Mouse (Mus musculus): ENCODE results near the gene Map3k6.

Map3k6 gene

GRCm38 (mm10) chr4:133240490-133240921 lies at the start of gene Map3k6:
Gene Map3k6, plus strand, starts transcription at chr4:133240818.
- DNase-seq (ENCODE audit: low read depth, low spot score) = no peak
- H3K36me3 ChIP-seq (ENCODE audit: control insufficient read depth, insufficient read depth, low read length, poor library complexity, severe bottlenecking) = no peaks in the 10 kb centered on the region
- H3K27me3 ChIP-seq (ENCODE audit: control insufficient read depth, insufficient read depth, low read length, poor library complexity, severe bottlenecking) = no peaks in the 10 kb centered on the region; the same call in 1 of the 2 replicates

DNA sequence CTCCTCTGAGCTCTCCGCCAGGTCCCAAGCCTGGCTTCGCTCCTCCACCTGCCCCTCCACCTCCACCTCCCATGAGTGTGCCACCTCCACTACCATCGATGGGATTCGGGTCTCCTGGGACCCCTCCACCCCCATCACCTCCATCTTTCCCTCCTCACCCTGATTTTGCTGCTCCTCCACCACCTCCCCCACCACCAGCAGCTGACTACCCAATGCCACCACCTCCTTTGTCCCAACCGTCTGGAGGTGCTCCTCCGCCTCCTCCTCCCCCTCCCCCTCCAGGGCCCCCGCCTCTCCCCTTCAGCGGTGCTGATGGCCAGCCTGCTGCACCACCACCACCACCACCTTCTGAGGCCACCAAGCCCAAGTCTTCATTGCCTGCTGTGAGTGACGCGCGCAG lies 46.1 kb upstream of the Map3k6 start:
- no peak for DNase-seq (ENCODE audit: low read depth, low spot score)
- peaks cover 35% of the 10 kb centered on the region for H3K36me3 ChIP-seq (ENCODE audit: control insufficient read depth, insufficient read depth, low read length, poor library complexity, severe bottlenecking)
- H3K27me3 ChIP-seq (ENCODE audit: control insufficient read depth, insufficient read depth, low read length, poor library complexity, severe bottlenecking) = no peaks in the 10 kb centered on the region

DNA sequence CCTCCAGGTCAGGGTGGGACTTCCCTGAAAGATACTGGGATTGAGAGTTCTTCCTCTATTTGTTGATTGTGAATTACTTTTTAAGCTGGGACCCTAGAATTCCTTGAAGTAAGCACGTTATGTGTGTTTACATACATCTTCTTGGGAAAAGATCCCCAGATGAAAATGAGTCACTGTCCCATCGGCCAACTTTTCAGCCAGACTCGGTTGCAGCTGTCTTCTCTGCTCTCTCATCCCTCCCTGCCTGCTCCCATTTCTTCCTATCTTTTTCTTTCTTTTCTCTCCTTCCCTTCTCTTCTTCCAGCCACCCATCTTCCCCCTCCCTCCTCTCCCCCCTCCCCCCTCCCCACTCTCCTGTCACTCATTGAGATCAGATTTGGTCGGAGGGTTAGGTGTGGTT lies 45.6 kb upstream of the Map3k6 start:
- Histone ChIP-seq H3K27me3 (ENCODE audit: control insufficient read depth, insufficient read depth, low read length, poor library complexity, severe bottlenecking) (no peaks in the 10 kb centered on the region), H3K36me3 (ENCODE audit: control insufficient read depth, insufficient read depth, low read length, poor library complexity, severe bottlenecking) (peaks cover 29% of the 10 kb centered on the region)
- no peak for DNase-seq (ENCODE audit: low read depth, low spot score)

- H3K27me3 ChIP-seq (ENCODE audit: control insufficient read depth, insufficient read depth, low read length, poor library complexity, severe bottlenecking) = no peaks in the 10 kb centered on the region
- no peak for DNase-seq (ENCODE audit: low read depth, low spot score)
- H3K36me3 ChIP-seq (ENCODE audit: control insufficient read depth, insufficient read depth, low read length, poor library complexity, severe bottlenecking) = peaks cover 22% of the 10 kb centered on the region
Observed at GRCm38 (mm10) chr4:133196136-133196535, 44.5 kb upstream of the Map3k6 start.

- H3K36me3 ChIP-seq (ENCODE audit: control insufficient read depth, insufficient read depth, low read length, poor library complexity, severe bottlenecking) = peaks cover 20% of the 10 kb centered on the region
- no peaks in the 10 kb centered on the region for H3K27me3 ChIP-seq (ENCODE audit: control insufficient read depth, insufficient read depth, low read length, poor library complexity, severe bottlenecking)
- peak; percentile 87 for DNase-seq (ENCODE audit: low read depth, low spot score)
Observed at GRCm38 (mm10) chr4:133196852-133197251, 43.8 kb upstream of the Map3k6 start.

GRCm38 (mm10) chr4:133197355-133197754 lies 43.3 kb upstream of the Map3k6 start:
- Histone ChIP-seq H3K27me3 (ENCODE audit: control insufficient read depth, insufficient read depth, low read length, poor library complexity, severe bottlenecking) (no peaks in the 10 kb centered on the region), H3K36me3 (ENCODE audit: control insufficient read depth, insufficient read depth, low read length, poor library complexity, severe bottlenecking) (peaks cover 17% of the 10 kb centered on the region)
- no peak for DNase-seq (ENCODE audit: low read depth, low spot score)

- H3K27me3 ChIP-seq (ENCODE audit: control insufficient read depth, insufficient read depth, low read length, poor library complexity, severe bottlenecking) = no peaks in the 10 kb centered on the region
- DNase-seq (ENCODE audit: low read depth, low spot score) = no peak
- H3K36me3 ChIP-seq (ENCODE audit: control insufficient read depth, insufficient read depth, low read length, poor library complexity, severe bottlenecking) = peaks cover 17% of the 10 kb centered on the region
Observed at GRCm38 (mm10) chr4:133197801-133198286, 42.8 kb upstream of the Map3k6 start.

DNA sequence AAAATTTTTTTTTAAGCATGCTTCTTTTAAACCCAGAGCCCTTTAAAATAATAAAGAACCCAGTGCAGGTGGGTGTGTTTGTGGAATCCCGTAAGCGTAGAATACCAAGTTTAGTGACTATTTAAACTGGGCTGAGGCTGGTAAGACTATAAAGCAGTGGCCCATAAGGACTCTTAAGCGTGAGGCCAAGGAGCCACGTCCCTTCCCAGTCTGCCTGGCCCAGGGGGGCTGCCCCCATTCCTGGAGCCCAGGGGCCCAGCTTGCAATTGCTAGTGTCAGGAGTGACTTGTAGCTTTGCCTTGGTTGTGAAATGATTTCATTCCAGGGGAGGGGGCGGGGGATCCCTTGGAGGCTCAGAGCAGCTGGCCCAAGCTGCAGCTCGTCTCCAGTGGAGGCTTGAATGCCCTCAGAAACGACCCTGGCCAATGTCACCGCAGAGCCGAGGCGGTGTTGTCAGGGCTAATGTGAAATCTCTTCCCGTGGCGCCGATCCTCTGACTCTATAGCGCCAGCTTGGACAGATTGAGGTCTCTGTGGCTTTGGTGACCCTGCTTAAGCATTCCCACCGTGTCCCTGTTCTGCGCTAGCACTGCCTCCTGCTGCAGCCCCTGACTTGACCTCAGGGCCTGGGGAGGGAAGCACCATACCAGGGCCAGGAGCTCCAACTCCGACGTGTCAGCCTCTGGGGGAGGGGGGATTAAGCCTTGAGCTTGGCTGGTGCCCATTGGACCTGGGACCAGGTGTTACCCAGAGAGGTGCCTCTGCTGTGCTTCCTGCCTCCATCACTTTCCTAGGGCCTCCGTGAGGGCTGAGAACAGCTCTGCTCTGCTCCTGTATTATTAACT lies 42.1 kb upstream of the Map3k6 start:
- DNase-seq (ENCODE audit: low read depth, low spot score) = no peak
- Histone ChIP-seq H3K27me3 (ENCODE audit: control insufficient read depth, insufficient read depth, low read length, poor library complexity, severe bottlenecking) (no peaks in the 10 kb centered on the region), H3K36me3 (ENCODE audit: control insufficient read depth, insufficient read depth, low read length, poor library complexity, severe bottlenecking) (peaks cover 14% of the 10 kb centered on the region)

DNA sequence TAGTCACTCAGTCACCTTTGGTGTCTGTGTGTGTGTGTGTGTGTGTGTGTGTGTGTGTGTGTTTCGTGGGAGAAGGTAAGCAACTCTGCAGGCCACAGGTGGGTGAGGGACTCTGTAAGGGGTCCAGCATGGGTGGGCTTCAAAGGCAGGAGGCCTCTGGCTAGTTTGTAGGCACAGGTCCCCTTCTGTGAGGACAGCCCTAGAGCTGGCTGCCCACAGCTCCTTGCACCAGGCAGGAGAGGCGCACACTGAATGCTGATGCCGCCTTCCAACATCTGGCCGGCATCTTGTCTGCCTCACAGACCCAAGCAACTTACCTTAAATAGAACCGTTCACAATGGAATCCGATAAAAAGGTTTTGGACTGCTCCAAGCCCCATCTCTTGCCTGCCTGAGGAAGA lies 40.9 kb upstream of the Map3k6 start:
- DNase-seq (ENCODE audit: low read depth, low spot score) = no peak
- Histone ChIP-seq H3K36me3 (ENCODE audit: control insufficient read depth, insufficient read depth, low read length, poor library complexity, severe bottlenecking) (peaks cover 9% of the 10 kb centered on the region; the same call in 1 of the 2 replicates), H3K27me3 (ENCODE audit: control insufficient read depth, insufficient read depth, low read length, poor library complexity, severe bottlenecking) (no peaks in the 10 kb centered on the region; the same call in 1 of the 2 replicates)

GRCm38 (mm10) chr4:133200343-133200742 lies 40.3 kb upstream of the Map3k6 start:
- Histone ChIP-seq H3K36me3 (ENCODE audit: control insufficient read depth, insufficient read depth, low read length, poor library complexity, severe bottlenecking) (peaks cover 6% of the 10 kb centered on the region; the same call in 1 of the 2 replicates), H3K27me3 (ENCODE audit: control insufficient read depth, insufficient read depth, low read length, poor library complexity, severe bottlenecking) (no peaks in the 10 kb centered on the region; the same call in 1 of the 2 replicates)
- DNase-seq (ENCODE audit: low read depth, low spot score) = no peak

DNA sequence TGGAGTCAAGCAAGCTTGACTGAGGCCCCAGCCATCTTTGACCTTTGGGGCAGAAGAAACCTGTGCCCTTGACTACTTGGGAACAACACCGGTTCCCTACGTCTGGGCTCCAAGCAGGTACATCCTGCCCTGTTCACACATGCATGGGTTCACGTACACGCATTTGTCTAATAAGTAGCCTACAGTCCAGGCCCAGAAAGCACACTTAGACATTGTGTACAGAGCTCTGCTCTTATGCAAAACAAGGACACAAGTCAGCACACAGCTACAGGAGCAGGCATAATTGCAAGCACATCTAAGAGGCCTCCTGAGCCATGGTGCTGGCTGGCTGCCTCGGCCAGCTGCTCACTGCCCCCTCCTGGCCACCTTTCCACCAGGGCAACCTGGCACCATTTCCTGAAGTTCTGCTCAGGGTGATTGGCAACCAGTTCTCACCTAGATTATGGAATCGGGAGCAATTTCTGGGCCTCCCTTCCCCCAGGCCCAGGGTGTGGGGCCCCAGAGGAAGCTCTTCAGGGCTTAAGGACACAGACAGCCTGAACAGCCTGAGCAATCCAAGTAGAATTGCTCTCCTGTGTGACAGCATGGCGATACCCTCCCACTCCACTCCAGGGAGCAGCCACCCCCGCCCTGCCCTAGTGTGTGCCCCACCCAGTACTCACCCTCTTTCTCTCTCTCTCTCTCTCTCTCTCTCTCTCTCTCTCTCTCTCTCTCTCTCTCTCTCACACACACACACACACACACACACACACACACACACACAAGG lies 39.4 kb upstream of the Map3k6 start:
- Histone ChIP-seq H3K36me3 (ENCODE audit: control insufficient read depth, insufficient read depth, low read length, poor library complexity, severe bottlenecking) (no peaks in the 10 kb centered on the region), H3K27me3 (ENCODE audit: control insufficient read depth, insufficient read depth, low read length, poor library complexity, severe bottlenecking) (no peaks in the 10 kb centered on the region; the same call in 1 of the 2 replicates)
- peak; percentile 77 for DNase-seq (ENCODE audit: low read depth, low spot score)

DNA sequence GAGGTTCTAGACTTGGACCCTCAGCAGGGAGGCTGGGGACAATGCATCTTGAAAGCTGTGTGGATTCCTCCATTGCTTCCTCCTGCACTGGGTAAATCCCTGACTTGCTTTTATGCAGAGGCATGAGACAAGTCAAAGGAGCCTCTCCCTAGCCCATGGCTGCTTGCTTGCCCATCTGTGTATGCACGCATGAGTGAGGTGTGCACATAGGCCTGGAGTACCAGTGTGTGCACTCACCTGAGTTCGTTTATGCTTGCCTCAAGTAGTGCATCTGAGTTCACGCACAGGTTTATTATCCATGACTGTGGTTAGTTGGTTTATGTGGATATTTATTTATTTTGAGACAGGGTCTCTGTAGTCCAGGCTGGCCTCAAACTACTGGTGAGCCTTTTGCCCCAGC lies 38.4 kb upstream of the Map3k6 start:
- Histone ChIP-seq H3K36me3 (ENCODE audit: control insufficient read depth, insufficient read depth, low read length, poor library complexity, severe bottlenecking) (no peaks in the 10 kb centered on the region), H3K27me3 (ENCODE audit: control insufficient read depth, insufficient read depth, low read length, poor library complexity, severe bottlenecking) (no peaks in the 10 kb centered on the region; the same call in 1 of the 2 replicates)
- DNase-seq (ENCODE audit: low read depth, low spot score) = no peak

DNA sequence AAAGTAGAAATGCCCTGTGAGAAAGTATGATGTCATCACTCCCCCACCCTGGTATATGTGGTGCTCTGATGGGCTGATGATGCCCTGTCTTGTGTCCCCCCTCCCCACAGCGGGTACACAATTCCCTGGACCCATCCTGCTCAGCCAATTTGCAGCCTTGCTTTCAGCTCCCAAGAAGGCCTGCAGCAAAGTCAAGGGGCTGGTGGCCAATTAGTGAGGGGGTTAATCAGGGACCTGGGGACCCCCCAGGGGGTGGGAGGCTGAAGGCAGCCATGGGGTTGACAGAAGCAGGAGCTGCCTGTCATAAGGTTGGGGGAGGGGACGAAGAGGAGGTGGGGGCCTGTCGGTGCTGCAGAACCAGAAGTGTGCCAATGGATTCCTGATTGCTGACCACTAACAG lies 37.0 kb upstream of the Map3k6 start:
- no peak for DNase-seq (ENCODE audit: low read depth, low spot score)
- no peaks in the 10 kb centered on the region; the same call in 1 of the 2 replicates for H3K27me3 ChIP-seq (ENCODE audit: control insufficient read depth, insufficient read depth, low read length, poor library complexity, severe bottlenecking)
- H3K36me3 ChIP-seq (ENCODE audit: control insufficient read depth, insufficient read depth, low read length, poor library complexity, severe bottlenecking) = no peaks in the 10 kb centered on the region

GRCm38 (mm10) chr4:133204379-133204778 lies 36.2 kb upstream of the Map3k6 start:
- H3K27me3 ChIP-seq (ENCODE audit: control insufficient read depth, insufficient read depth, low read length, poor library complexity, severe bottlenecking) = no peaks in the 10 kb centered on the region; the same call in 1 of the 2 replicates
- no peaks in the 10 kb centered on the region for H3K36me3 ChIP-seq (ENCODE audit: control insufficient read depth, insufficient read depth, low read length, poor library complexity, severe bottlenecking)
- no peak for DNase-seq (ENCODE audit: low read depth, low spot score)

- peak; percentile 83 for DNase-seq (ENCODE audit: low read depth, low spot score)
Observed at GRCm38 (mm10) chr4:133209366-133209765, 31.3 kb upstream of the Map3k6 start.

More at GRCm38 (mm10) chr4:133209366-133209765, 31.3 kb upstream of the Map3k6 start:
- Histone ChIP-seq H3K27me3 (ENCODE audit: control insufficient read depth, insufficient read depth, low read length, poor library complexity, severe bottlenecking) (no peaks in the 10 kb centered on the region; the same call in 1 of the 2 replicates), H3K36me3 (ENCODE audit: control insufficient read depth, insufficient read depth, low read length, poor library complexity, severe bottlenecking) (no peaks in the 10 kb centered on the region)

Data from splenic B cell, adult 2 months (primary cell).